ENCODE assay signal across 22 mouse cellular contexts in genomic region chr19:56455369-56455768, GRCm38 (mm10). TPM values are rescaled to one million over a fixed set of nuclear protein-coding genes. Genes with fewer than 3 reads are reported as not detected.
DNase-seq lines count a peak whose midpoint lies in the region; ATAC-seq and TF ChIP-seq lines count a peak whose summit lies in the region.
"Had no signal": no experiment of that assay in that cellular context is flagged by ENCODE, and none has a peak within 500 bp of the region (broad histone marks: within the 10 kb centered on the region; RNA-seq: fewer than 3 reads in every experiment).

No protein-coding gene starts in this region.

- H3K9me3 ChIP-seq in CH12.LX (replicated peaks; ENCODE audit: low read length): no peaks in the 10 kb centered on the region
- H3K9me3 ChIP-seq: heart, embryonic 10.5 days; hindbrain, embryonic 13.5 days; limb, embryonic 12.5 days; liver, embryonic 13.5 days; midbrain, embryonic 15.5 days; neural tube, embryonic 15.5 days had no signal

- H3K4me2 ChIP-seq in CH12.LX (ENCODE audit: insufficient read depth, low read depth, poor library complexity, severe bottlenecking): no peak overlapping the region
- H3K4me2 ChIP-seq: hindbrain, embryonic 13.5 days; limb, embryonic 12.5 days; liver, embryonic 13.5 days; midbrain, embryonic 15.5 days; neural tube, embryonic 15.5 days had no signal

- TF ChIP-seq EP300 in CH12.LX (IDR thresholded peaks at IDR 0.05; ENCODE audit: low read length): no peak

- no peak overlapping the region for H3K9ac ChIP-seq in CH12.LX (ENCODE audit: insufficient read depth, low read depth)
- H3K9ac ChIP-seq: hindbrain, embryonic 13.5 days; limb, embryonic 12.5 days; liver, embryonic 13.5 days; midbrain, embryonic 15.5 days; neural tube, embryonic 15.5 days had no signal

- peak; percentile 54; the same call in 1 of the 2 replicates for ATAC-seq in megakaryocyte progenitor cell, adult 5-6 weeks (replicated peaks; ENCODE audit: poor library complexity)
- ATAC-seq: activated CD4-positive, CD25-positive, alpha-beta regulatory T cell, adult 4 months; midbrain, embryonic 15.5 days had no signal

- no peak for TF ChIP-seq POLR2A in CH12.LX (IDR thresholded peaks at IDR 0.05; ENCODE audit: low read depth, low read length)
- no peak for TF ChIP-seq POLR2A in brain, embryonic 14.5 days (IDR thresholded peaks at IDR 0.05; ENCODE audit: borderline replicate concordance, extremely low read depth, insufficient read depth, insufficient read length, poor library complexity, severe bottlenecking)

- no peaks in the 10 kb centered on the region for H3K36me3 ChIP-seq in CH12.LX (replicated peaks in 1 of 2; ENCODE audit: control insufficient read depth in 1 of 2, insufficient read depth in 1 of 2, low read length in 1 of 2)
- H3K36me3 ChIP-seq: heart, embryonic 10.5 days; hindbrain, embryonic 13.5 days; limb, embryonic 12.5 days; liver, embryonic 13.5 days; midbrain, embryonic 15.5 days; neural tube, embryonic 15.5 days had no signal

- no peak for TF ChIP-seq CTCF in CH12.LX (conservative IDR thresholded peaks at IDR 0.05 in 1 of 2, IDR thresholded peaks at IDR 0.05 in 1 of 2; ENCODE audit: low read depth in 2 of 2, low read length in 2 of 2)
- TF ChIP-seq CTCF in brain, embryonic 14.5 days (IDR thresholded peaks at IDR 0.05; ENCODE audit: borderline replicate concordance, extremely low read depth, insufficient read depth, insufficient read length): no peak

- H3K27ac ChIP-seq in CH12.LX (ENCODE audit: insufficient read depth, low read depth): no peak overlapping the region
- H3K27ac ChIP-seq: heart, embryonic 10.5 days; hindbrain, embryonic 13.5 days; limb, embryonic 12.5 days; liver, embryonic 13.5 days; midbrain, embryonic 15.5 days; neural tube, embryonic 15.5 days had no signal

- H3K79me2 ChIP-seq in CH12.LX (replicated peaks; ENCODE audit: control insufficient read depth, extremely low read depth, insufficient read depth, poor library complexity, severe bottlenecking): no peaks in the 10 kb centered on the region

- TF ChIP-seq RAD21 in CH12.LX (IDR thresholded peaks at IDR 0.05; ENCODE audit: low read depth, low read length): no peak

- no peak overlapping the region for H3K4me3 ChIP-seq in CH12.LX (replicated peaks in 1 of 3; ENCODE audit: low read depth in 2 of 3, low read length in 2 of 3, poor library complexity in 1 of 3)
- H3K4me3 ChIP-seq: heart, embryonic 10.5 days; hindbrain, embryonic 13.5 days; limb, embryonic 12.5 days; liver, embryonic 13.5 days; midbrain, embryonic 15.5 days; myocyte; neural tube, embryonic 15.5 days had no signal

- H3K4me1 ChIP-seq in CH12.LX (ENCODE audit: control insufficient read depth in 1 of 2, insufficient read depth in 2 of 2): peaks cover 11 to 20% of the 10 kb centered on the region in 2 experiments
- H3K4me1 ChIP-seq: heart, embryonic 10.5 days; hindbrain, embryonic 13.5 days; liver, embryonic 13.5 days; midbrain, embryonic 15.5 days; neural tube, embryonic 15.5 days had no signal

- DNase-seq in CH12.LX (ENCODE audit: extremely low read depth): peak; percentile 27
- DNase-seq in brain, embryonic 14.5 days (ENCODE audit: low read depth): peak; percentile 31
- DNase-seq in cerebellum, adult 9-11 months: peak; percentile 68
- no peak for DNase-seq in lung, postnatal 36 days
- DNase-seq in right cerebral cortex, postnatal 10 days (ENCODE audit: low spot score in 2 of 2): no peak
- no peak for DNase-seq in urinary bladder, postnatal 4 days (ENCODE audit: low spot score in 2 of 2)
- DNase-seq in neural tube, embryonic 10.5 days (ENCODE audit: extremely low spot score, low spot score): no peak
- DNase-seq: adrenal gland, postnatal 36 days; kidney, adult 9 months; kidney, postnatal 36 days; liver, embryonic 13.5 days; right cerebral cortex, adult 18-20 months; thymus, postnatal 4 days had no signal

- dilution Hi-C loops in CH12.LX (cut with MboI; ENCODE audit: extremely low pct_ligation_motif_present, extremely low pct_unique_long_range_greater_than_20kb, low sequenced_read_pairs): no loop called here

- in situ Hi-C loops in CH12.LX (cut with MboI; ENCODE audit: low pct_ligation_motif_present, low pct_unique_long_range_greater_than_20kb, low sequenced_read_pairs): no loop called here

- no peaks in the 10 kb centered on the region for H3K27me3 ChIP-seq in CH12.LX (replicated peaks)
- H3K27me3 ChIP-seq: hindbrain, embryonic 13.5 days; limb, embryonic 12.5 days; midbrain, embryonic 15.5 days; neural tube, embryonic 15.5 days had no signal

TF ChIP-seq in CH12.LX, 34 proteins besides CTCF, POLR2A, EP300 and RAD21:
- TF ChIP-seq KAT2A (IDR thresholded peaks at IDR 0.05; ENCODE audit: insufficient replicate concordance, low read length) (no peak), MXI1 (IDR thresholded peaks at IDR 0.05; ENCODE audit: low read depth, low read length) (no peak), ETS1 (conservative IDR thresholded peaks at IDR 0.05; ENCODE audit: low read depth, low read length) (no peak), ZMIZ1 (IDR thresholded peaks at IDR 0.05; ENCODE audit: low read depth, low read length) (no peak), ZKSCAN1 (IDR thresholded peaks at IDR 0.05; ENCODE audit: borderline replicate concordance, low read depth, low read length) (no peak), ZC3H11A (IDR thresholded peaks at IDR 0.05; ENCODE audit: low read depth, low read length) (no peak), USF1 (IDR thresholded peaks at IDR 0.05; ENCODE audit: low read depth, low read length) (no peak), TCF12 (IDR thresholded peaks at IDR 0.05; ENCODE audit: low read depth, low read length) (no peak), BHLHE40 (IDR thresholded peaks at IDR 0.05; ENCODE audit: low read depth, low read length) (no peak), GABPA (IDR thresholded peaks at IDR 0.05; ENCODE audit: insufficient replicate concordance, low read depth, low read length) (no peak), NRF1 (IDR thresholded peaks at IDR 0.05; ENCODE audit: low read depth, low read length) (no peak), MAZ (IDR thresholded peaks at IDR 0.05; ENCODE audit: low read depth, low read length) (no peak), IRF4 (IDR thresholded peaks at IDR 0.05; ENCODE audit: low read depth, low read length) (no peak), ZNF384 (IDR thresholded peaks at IDR 0.05; ENCODE audit: low read depth, low read length) (no peak), HCFC1 (IDR thresholded peaks at IDR 0.05; ENCODE audit: low read depth, low read length) (no peak), RCOR1 (conservative IDR thresholded peaks at IDR 0.05; ENCODE audit: low read depth, low read length) (no peak)

RNA-seq across cellular contexts. Expression of gene Plekhs1, which starts 6.1 kb away (rescaled TPM):
- total RNA-seq in CH12.LX (2012; rRNA removed): not detected in 2 replicates
- total RNA-seq in CH12.LX (2014; rRNA removed): not detected in 2 replicates
- not detected in 2 replicates for polyA plus RNA-seq in CH12.LX (2012; ENCODE audit: insufficient read length, low read depth)
- 0.12 and 0.18 TPM in 2 replicates for polyA plus RNA-seq in brain, embryonic 14.5 days (2012; rRNA removed)
- total RNA-seq in megakaryocyte progenitor cell, adult 5-6 weeks (2015): not detected in 2 replicates
- not detected in 2 replicates for total RNA-seq in megakaryocyte progenitor cell, adult 5-6 weeks (2017)
- total RNA-seq: gastrocnemius, adult 18-20 months had no signal
- polyA plus RNA-seq: heart, embryonic 10.5 days; liver, embryonic 13.5 days had no signal

RNA-seq across cellular contexts. Expression of gene Casp7, which starts 58.4 kb away (rescaled TPM):
- 6.3 and 6.7 TPM in 2 replicates for total RNA-seq in CH12.LX (2012; rRNA removed)
- 8.8 and 11.8 TPM in 2 replicates for total RNA-seq in CH12.LX (2014; rRNA removed)
- polyA plus RNA-seq in CH12.LX (2012; ENCODE audit: insufficient read length, low read depth): 5.8 and 6.8 TPM in 2 replicates
- polyA plus RNA-seq in brain, embryonic 14.5 days (2012; rRNA removed): 9.7 and 12.4 TPM in 2 replicates
- 65.7 and 71.0 TPM in 2 replicates for total RNA-seq in megakaryocyte progenitor cell, adult 5-6 weeks (2015)
- 48.4 and 53.7 TPM in 2 replicates for total RNA-seq in megakaryocyte progenitor cell, adult 5-6 weeks (2017)

Comparison
In these comparisons a context has a peak if more than half of its experiments do, and no peak if none do; other contexts are left out.
1. DNase-seq: peak in CH12.LX (single experiment), brain, embryonic 14.5 days (single experiment) and cerebellum, adult 9-11 months (single experiment); none in lung, postnatal 36 days (single experiment), right cerebral cortex, postnatal 10 days (0 of 2), urinary bladder, postnatal 4 days (0 of 2) and neural tube, embryonic 10.5 days (single experiment).